Mouse (Mus musculus) heart, postnatal 0 days (tissue): ENCODE measurements around the gene Anks1b. TPM values are rescaled to one million over a fixed set of nuclear protein-coding genes. Genes with fewer than 3 reads are reported as not detected.

Experiments used
- ATAC-seq: fragments of 200-750 bp; cut with Nextera tagmentation; 2 replicates; pipeline ENCODE4 v1.8.0; 2017; ENCODE audit warnings: low read depth, moderate number of reproducible peaks, moderate library complexity; ENCODE audit not compliant: insufficient read depth
- DNase-seq: peaks from one replicate; pipeline ENCODE4 v3.0.0-alpha.2; 2016; ENCODE audit warnings: low spot score
- H3K27ac ChIP-seq: fragments of 300-500 bp; sonication (generic); 2 replicates; pipeline ENCODE4 v1.5.1; 2014; ENCODE audit warnings: low read depth, mild to moderate bottlenecking
- H3K27me3 ChIP-seq: fragments of 300-500 bp; sonication (generic); 2 replicates; pipeline ENCODE4 v1.6.1; 2014; ENCODE audit warnings: low read length, mixed read lengths; ENCODE audit not compliant: control insufficient read depth, insufficient read depth
- H3K36me3 ChIP-seq: fragments of 300-500 bp; sonication (generic); replicated peaks from 2 replicates; pipeline ENCODE4 v1.6.1; 2014; ENCODE audit warnings: low read length, mixed read lengths; ENCODE audit not compliant: control insufficient read depth, insufficient read depth
- H3K4me1 ChIP-seq: fragments of 300-500 bp; sonication (generic); 2 replicates; pipeline ENCODE4 v1.6.1; 2014; ENCODE audit warnings: antibody characterized with exemption; ENCODE audit not compliant: control insufficient read depth, insufficient read depth
- H3K4me2 ChIP-seq: fragments of 300-500 bp; sonication (generic); 2 replicates; pipeline ENCODE4 v1.6.1; 2014; ENCODE audit warnings: low read depth, mild to moderate bottlenecking, low read length, moderate library complexity
- H3K4me3 ChIP-seq: fragments of 300-500 bp; sonication (generic); 2 replicates; pipeline ENCODE4 v1.5.1; 2014; ENCODE audit warnings: low read depth, low read length
- H3K9ac ChIP-seq: fragments of 300-500 bp; sonication (generic); replicated peaks from 2 replicates; pipeline ENCODE4 v1.6.1; 2014; ENCODE audit warnings: low read depth, low read length, mixed read lengths
- H3K9me3 ChIP-seq: fragments of 300-500 bp; sonication (generic); replicated peaks from 2 replicates; pipeline ENCODE4 v1.6.1; 2016; ENCODE audit warnings: low read length; ENCODE audit not compliant: control insufficient read depth
- CTCF ChIP-seq: IDR thresholded peaks from 2 replicates; pipeline ENCODE4 v1.5.1; 2016; ENCODE audit warnings: antibody characterized with exemption, control low read depth, low read depth
- EP300 ChIP-seq: IDR thresholded peaks from 2 replicates; pipeline ENCODE4 v1.6.1; 2016; ENCODE audit warnings: antibody characterized with exemption, low read depth
- WGBS: fragments of 180-500 bp; shearing (Covaris S2); extraction: QIAGEN DNeasy Blood & Tissue Kit; methylation state at CpG from one replicate; pipeline ENCODE4 v1.1.7; 2014; 5-methylcytosine and 5-hydroxymethylcytosine counted together
- polyA plus RNA-seq: library from polyadenylated mRNA; unstranded; fragments of >200 nt; fragmentation: Nextera tagmentation; extraction: Ambion mirVana; gene quantifications from 2 replicates; pipeline ENCODE4 v1.2.1, GENCODE M21; 2015
- total RNA-seq: library from RNA; depleted of rRNA; stranded (reverse); fragments of >200 nt; gene quantifications from 2 replicates; pipeline ENCODE4 v1.2.3, GENCODE M21; 2014; ENCODE audit warnings: low replicate concordance

The Anks1b gene
- total and polyA plus RNA-seq, 2 experiments from 2014 or later, result 0.26 TPM; not detected in 1

- H3K27me3 ChIP-seq, result no peaks in the 10 kb centered on the region
- no peaks in the 10 kb centered on the region for H3K9me3 ChIP-seq
- H3K36me3 ChIP-seq, result no peaks in the 10 kb centered on the region
- no peak overlapping the region for H3K4me3 ChIP-seq
- ATAC-seq (no peak), DNase-seq (no peak)
- H3K4me1 ChIP-seq, result no peaks in the 10 kb centered on the region
- no peak overlapping the region for H3K27ac ChIP-seq
- H3K9ac ChIP-seq, result no peak overlapping the region
- H3K4me2 ChIP-seq, result no peak overlapping the region
- WGBS, result 73% methylated on average over 15 of the region's 15 CpGs
- TF ChIP-seq EP300 (no peak), CTCF (no peak)
Measured at GRCm38 (mm10) chr10:90940521-90941520, 1067.5 kb downstream of the Anks1b start.

DNA sequence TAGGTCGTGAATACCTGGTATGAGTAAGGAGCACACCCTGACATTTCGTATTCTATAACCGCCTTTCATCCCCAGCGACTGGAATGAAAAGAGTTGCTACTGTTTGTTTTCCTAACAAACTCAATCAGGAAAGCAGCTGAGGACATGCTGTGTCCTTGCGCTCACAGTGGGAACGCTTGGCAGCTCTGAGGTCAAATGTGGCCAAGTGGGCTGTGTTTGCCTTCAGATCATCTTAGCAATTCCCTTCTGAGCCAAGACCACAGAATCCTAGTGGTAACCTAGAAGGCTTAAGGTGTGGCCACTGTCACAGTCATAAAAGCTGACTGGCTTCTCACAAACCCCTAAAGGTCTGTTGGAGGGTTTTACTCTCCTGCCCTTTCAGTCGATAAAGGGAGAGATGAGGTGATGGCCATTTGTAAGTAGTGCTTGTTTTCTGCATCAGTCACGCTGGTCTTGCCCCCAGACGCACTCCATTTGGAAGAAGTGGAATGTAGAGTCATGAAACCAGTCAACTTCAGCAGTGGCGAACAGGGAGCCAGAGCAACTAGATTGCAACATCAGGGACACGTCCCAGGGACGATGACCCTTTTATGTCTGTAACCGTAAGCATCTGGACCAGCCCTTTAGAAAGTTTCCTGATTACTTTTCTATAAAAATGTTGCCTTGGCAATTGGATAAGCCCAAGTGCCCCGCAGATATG is 1068.8 kb downstream of the Anks1b start:
- Histone ChIP-seq H3K4me2 (no peak overlapping the region), H3K27me3 (no peaks in the 10 kb centered on the region), H3K4me1 (no peaks in the 10 kb centered on the region), H3K9me3 (no peaks in the 10 kb centered on the region), H3K4me3 (no peak overlapping the region), H3K9ac (no peak overlapping the region), H3K27ac (no peak overlapping the region), H3K36me3 (no peaks in the 10 kb centered on the region)
- TF ChIP-seq EP300, result no peak
- TF ChIP-seq CTCF, result no peak
- no peak for ATAC-seq
- DNase-seq, result no peak
- WGBS, result 77% methylated on average over 14 of the region's 14 CpGs

DNA sequence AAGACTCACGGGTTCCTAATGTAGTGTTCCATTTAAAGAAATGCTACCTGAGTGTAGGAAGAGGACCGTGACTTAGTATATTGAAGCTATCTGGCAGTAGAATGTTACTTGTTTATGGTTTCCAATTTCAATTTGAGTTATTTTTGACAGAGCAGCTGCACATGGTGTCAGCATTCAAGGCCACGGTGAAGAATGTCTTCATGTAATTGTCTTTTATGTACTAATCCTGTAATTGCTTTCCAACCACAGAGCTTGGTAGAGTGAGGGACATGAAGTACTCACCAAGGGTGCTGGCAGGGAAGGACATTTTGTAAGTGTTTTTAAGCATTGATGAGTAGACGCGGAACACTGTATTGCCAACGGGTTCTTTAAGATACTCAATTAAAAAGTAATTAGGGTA is 1073.7 kb downstream of the Anks1b start:
- TF ChIP-seq CTCF (no peak), EP300 (no peak)
- H3K9me3 ChIP-seq, result no peaks in the 10 kb centered on the region
- H3K4me1 ChIP-seq, result no peaks in the 10 kb centered on the region
- no peak overlapping the region for H3K9ac ChIP-seq
- DNase-seq (no peak), ATAC-seq (no peak)
- 84% methylated on average over 6 of the region's 6 CpGs for WGBS
- H3K4me3 ChIP-seq, result no peak overlapping the region
- H3K27ac ChIP-seq, result no peak overlapping the region
- no peaks in the 10 kb centered on the region for H3K36me3 ChIP-seq
- H3K4me2 ChIP-seq, result no peak overlapping the region
- H3K27me3 ChIP-seq, result no peaks in the 10 kb centered on the region

- no peaks in the 10 kb centered on the region for H3K27me3 ChIP-seq
- H3K9me3 ChIP-seq, result no peaks in the 10 kb centered on the region
- no peak for ATAC-seq
- TF ChIP-seq CTCF (no peak), EP300 (no peak)
- no peaks in the 10 kb centered on the region for H3K36me3 ChIP-seq
- H3K4me2 ChIP-seq, result no peak overlapping the region
- H3K9ac ChIP-seq, result no peak overlapping the region
- H3K4me3 ChIP-seq, result no peak overlapping the region
- H3K4me1 ChIP-seq, result no peaks in the 10 kb centered on the region
- no peak for DNase-seq
- WGBS, result 85% methylated on average over 18 of the region's 18 CpGs
- no peak overlapping the region for H3K27ac ChIP-seq
Measured at GRCm38 (mm10) chr10:90947608-90948373, 1074.5 kb downstream of the Anks1b start.

- H3K27ac ChIP-seq, result no peak overlapping the region
- 78% methylated on average over 15 of the region's 15 CpGs for WGBS
- DNase-seq, result no peak
Measured at GRCm38 (mm10) chr10:90953103-90953709, 1079.9 kb downstream of the Anks1b start.

More at GRCm38 (mm10) chr10:90953103-90953709, 1079.9 kb downstream of the Anks1b start:
- Histone ChIP-seq H3K4me2 (no peak overlapping the region), H3K4me3 (no peak overlapping the region), H3K9me3 (no peaks in the 10 kb centered on the region), H3K4me1 (no peaks in the 10 kb centered on the region), H3K27me3 (no peaks in the 10 kb centered on the region), H3K36me3 (no peaks in the 10 kb centered on the region), H3K9ac (no peak overlapping the region)
- TF ChIP-seq CTCF (no peak), EP300 (no peak)
- no peak for ATAC-seq
